Mouse (Mus musculus) leukemia stem cell, adult 10-12 weeks (primary cell): ENCODE data around the gene Mcm3. TPM values are rescaled to one million over a fixed set of nuclear protein-coding genes. Genes with fewer than 3 reads are reported as not detected.

Experiments used
- polyA plus RNA-seq: library from polyadenylated mRNA; stranded (reverse); fragments of >175 nt; gene quantifications from 2 replicates; pipeline ENCODE4 v1.2.3, GENCODE M21; 2012; ENCODE audit warnings: low replicate concordance

Mcm3 gene
- 19.6 and 51.0 TPM in 2 replicates for polyA plus RNA-seq

GRCm38 (mm10) chr1:20819771-20820605, at the start of gene Mcm3:
Mcm3 (minus strand) TSS chr1:20820312.

GRCm38 (mm10) chr1:20790517-20790916, 29.6 kb downstream of the Mcm3 start, which contains the start of gene Il17f:
Il17f (minus strand) TSS chr1:20790617.

Other genes starting within 250 kb of the Mcm3 start
- 0.01 TPM in 1 of 2 replicates, not detected in the other for gene Pkhd1, start 202.2 kb downstream of the Mcm3 start, polyA plus RNA-seq
- gene Il17a, start 89.4 kb downstream of the Mcm3 start, polyA plus RNA-seq: not detected in 2 replicates
- gene Il17f, start 29.7 kb downstream of the Mcm3 start, polyA plus RNA-seq: not detected in 2 replicates
- 0.32 and 1.8 TPM in 2 replicates for gene Paqr8, start 70.3 kb upstream of the Mcm3 start, polyA plus RNA-seq
- not detected in 2 replicates for gene Efhc1, start 131.3 kb upstream of the Mcm3 start, polyA plus RNA-seq